Mouse (Mus musculus) cerebellum, adult 11-12 months (tissue): ENCODE measurements around the gene Atrip.

Experiments used
- DNase-seq: peaks from one replicate; pipeline ENCODE4 v3.0.0; 2022

Gene Atrip

DNA sequence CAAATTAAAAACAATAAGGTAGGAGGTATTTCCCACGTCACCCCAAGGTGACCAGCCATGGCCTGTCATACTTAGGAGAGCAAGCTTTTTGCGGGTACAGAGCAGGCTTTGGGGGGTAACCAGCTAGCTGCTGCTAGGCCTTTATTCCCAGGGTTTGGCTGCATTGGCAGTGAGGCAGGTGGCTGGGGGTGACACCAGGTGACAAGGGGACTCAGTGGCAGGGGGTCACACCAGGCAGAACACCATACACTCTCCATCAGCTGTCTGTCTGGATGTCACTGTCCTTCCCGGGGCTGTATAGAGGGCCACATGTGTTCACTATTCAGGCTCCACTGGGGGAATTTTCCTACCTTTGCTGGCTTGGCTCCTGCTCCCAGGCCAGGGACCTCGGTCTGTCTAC is 17.0 kb downstream of the Atrip start:
- no peak for DNase-seq

DNA sequence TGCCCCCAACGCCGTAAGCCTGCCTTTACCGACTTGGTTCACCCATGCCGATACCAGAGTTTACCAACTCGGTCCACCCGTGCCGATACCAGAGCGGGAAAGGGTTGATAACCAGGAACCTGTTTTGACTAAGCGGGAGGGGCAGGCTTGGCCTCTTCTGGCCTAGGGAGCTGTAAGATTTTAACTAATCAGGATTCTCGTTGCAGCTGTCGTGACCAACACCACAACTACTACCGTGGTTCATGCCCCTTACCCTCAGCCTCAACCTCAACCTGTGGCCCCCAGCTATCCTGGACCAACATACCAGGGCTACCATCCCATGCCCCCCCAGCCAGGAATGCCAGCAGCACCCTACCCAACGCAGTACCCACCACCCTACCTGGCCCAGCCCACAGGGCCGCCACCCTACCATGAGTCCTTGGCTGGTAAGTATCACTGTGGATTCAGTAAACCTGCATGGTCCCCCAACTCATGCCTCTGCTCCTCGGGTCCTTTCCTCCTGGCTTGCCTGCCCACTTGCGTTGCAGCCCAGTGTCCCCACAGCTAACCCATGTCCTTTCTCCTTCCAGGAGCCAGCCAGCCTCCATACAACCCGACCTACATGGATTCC is 17.7 kb downstream of the Atrip start:
- DNase-seq, result no peak

GRCm38 (mm10) chr9:109055271-109056030 is 18.5 kb downstream of the Atrip start:
- DNase-seq, result peak; percentile 54

- peak; percentile 66 for DNase-seq
Measured at GRCm38 (mm10) chr9:109054712-109055111, 19.2 kb downstream of the Atrip start.

- DNase-seq, result no peak
Measured at GRCm38 (mm10) chr9:109053851-109054250, 20.1 kb downstream of the Atrip start.

DNA sequence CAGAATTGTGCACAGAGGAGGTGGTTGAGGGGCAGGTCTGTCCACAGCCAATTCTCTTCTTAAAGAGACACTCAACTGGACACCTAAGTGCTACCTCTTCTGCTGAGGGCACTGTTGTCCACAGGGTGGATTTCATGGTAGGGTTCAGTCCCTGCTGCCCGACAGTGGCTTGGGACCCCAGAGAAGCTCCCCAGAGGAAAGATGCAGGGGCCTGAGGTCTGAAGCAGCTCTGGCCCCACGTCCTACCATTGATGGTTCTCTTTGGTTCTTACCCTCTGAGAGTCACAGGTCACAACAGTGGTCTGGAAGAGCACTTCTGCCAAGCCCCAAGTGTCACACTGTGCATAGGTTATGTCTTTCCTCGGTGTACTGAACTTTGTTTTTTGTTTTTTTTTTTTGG is 20.6 kb downstream of the Atrip start:
- DNase-seq, result no peak

- no peak for DNase-seq
Measured at GRCm38 (mm10) chr9:109052490-109053260, 21.2 kb downstream of the Atrip start.

DNA sequence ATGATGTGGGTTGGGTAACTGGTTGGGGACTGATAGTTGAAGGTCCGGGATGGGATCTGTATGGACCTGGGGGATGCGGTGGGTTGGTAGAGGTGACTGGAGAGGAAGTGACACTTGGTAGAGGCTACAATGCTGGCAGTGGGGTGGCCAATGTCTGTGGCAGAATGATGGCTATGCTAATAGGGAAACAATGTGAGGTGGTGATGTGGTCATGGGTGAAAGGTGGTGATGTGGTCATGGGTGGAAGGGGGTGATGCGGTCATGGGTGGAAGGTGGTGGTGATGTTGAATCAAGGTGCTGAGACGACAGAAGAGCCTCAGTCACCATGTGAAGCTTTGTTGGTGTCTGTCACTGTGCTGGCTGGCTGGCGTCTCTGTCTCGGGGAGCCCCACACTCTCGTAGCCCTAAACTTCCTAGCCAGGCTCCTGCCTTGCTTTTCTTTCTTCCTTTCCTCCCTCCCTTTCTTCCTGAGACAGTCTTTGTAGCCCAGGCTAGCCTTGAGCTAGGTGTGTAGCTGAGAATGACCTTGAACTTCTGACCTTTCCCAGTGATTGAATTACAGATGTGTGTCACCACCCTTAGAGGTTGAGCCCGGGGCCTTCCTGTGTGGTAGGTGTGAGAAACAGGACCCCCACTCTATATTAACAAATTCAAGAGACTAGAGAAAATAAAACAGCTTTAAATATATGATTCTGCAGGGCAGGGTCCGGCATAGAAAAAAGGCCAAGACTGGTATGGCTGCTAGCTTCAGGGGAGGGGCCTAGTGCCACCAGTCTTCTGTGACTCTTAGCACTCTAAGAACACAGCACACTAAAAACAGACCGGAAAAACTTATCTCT is 22.1 kb downstream of the Atrip start:
- DNase-seq, result no peak

GRCm38 (mm10) chr9:109051011-109051501 is 22.9 kb downstream of the Atrip start:
- DNase-seq, result no peak

- no peak for DNase-seq
Measured at GRCm38 (mm10) chr9:109050674-109050997, 23.3 kb downstream of the Atrip start.

GRCm38 (mm10) chr9:109049996-109050673 is 23.8 kb downstream of the Atrip start:
- DNase-seq, result no peak

- DNase-seq, result no peak
Measured at GRCm38 (mm10) chr9:109049316-109049715, 24.6 kb downstream of the Atrip start.

- DNase-seq, result no peak
Measured at GRCm38 (mm10) chr9:109046306-109046705, 27.6 kb downstream of the Atrip start.

DNA sequence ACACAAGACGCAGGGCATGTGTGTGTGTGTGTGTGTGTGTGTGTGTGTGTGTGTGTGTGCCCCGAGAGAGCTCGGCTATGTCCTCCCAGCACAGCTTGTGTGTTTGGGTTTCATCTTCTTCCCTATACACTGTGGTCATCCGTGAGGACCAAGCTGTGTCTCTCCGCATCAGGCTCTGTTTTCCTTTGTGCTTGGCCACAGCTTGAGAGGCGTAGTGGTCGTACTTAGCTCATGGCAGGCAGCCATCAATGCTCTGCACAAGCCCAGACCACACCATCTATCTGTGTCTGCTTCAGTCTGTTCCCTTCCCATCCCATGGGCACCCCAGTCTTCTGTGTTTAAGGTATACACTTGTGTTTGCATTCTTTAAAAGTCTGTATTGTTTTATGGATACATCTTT is 32.6 kb downstream of the Atrip start:
- DNase-seq, result no peak

GRCm38 (mm10) chr9:109040906-109041305 is 33.0 kb downstream of the Atrip start:
- DNase-seq, result no peak

DNA sequence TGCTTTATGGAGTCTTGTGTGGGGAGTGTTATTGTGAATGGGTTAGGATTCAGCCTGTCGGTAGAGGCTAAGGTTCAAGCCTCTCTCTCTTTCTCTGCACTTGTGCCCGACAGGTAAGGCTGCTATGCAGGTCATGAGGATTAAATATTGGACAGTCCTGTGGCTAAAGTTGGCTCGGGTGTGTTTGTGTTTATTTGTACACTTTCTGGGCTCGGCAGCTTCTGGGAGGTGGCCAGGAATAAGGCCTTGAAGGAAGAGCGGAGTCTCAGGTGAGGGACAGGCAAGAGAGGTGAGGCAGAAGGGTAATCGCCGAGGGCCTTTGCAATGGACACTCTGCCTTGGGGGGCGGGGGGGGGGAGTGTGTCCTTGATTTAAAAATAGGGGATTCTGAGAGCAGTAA is 33.7 kb downstream of the Atrip start:
- DNase-seq, result no peak

DNA sequence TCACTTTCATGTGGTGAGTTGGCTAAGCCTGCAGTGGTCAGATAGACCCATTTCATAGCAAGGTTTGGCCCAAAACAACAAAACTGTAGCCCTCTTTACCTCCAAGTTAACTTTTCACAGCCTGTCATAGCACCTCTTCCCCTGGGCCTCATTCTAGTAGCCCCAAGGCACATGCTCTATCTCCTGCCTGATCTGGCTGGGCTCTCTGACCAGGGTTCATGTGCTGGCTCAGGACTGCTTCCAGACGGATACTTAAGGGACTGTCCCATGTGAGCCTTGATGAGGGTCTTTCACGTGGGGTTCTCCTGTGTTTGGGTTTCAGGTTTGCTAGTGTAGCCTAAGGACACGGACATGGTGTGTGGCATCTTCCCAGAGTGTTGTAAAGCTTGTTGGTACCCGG is 34.2 kb downstream of the Atrip start:
- DNase-seq, result no peak

- peak; percentile 73 for DNase-seq
Measured at GRCm38 (mm10) chr9:109038901-109039364, 35.0 kb downstream of the Atrip start.

DNA sequence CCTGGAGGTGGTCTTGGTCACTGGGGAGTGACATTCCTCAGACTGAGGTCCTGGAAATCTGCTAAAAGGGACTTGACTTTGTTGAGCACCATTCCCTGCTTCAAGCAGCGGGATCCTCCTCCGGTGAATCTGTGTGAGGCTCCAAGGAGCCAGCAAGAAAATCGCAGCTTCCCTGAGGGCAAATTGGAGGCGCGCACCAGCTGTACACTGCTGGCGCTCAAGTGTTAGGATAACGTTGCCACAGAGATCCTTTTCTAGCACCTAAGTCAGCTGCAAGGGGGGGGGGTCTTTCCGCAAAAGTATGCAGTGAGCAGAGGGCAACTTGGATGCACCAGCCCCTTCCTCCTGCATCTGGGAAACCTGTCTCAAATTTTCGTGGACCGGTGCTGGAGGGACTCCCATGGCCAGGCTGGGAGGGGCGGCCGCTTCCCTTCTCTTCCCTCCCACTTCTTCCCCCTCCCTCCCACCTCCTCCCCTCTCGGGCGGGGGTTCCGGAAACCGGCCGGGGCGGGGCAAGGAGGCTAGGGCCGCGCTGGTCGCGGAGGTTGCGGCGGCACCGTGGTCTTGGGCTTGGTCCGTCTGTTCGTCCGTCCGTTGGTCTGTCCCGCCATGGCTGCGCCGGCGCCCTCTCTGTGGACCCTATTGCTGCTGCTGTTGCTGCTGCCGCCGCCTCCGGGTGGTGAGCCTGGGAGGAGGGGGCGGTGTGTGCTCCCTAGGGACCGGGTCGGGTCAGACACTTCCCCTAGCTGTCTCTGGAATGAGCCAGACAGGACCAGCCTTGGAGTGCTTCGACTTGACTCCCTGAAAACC is 35.6 kb downstream of the Atrip start, which contains the start of gene Shisa5:
TSS of gene Shisa5 (plus strand) at position 480 of the 810 bp plus-strand sequence.
- DNase-seq, result peak; percentile 62

DNA sequence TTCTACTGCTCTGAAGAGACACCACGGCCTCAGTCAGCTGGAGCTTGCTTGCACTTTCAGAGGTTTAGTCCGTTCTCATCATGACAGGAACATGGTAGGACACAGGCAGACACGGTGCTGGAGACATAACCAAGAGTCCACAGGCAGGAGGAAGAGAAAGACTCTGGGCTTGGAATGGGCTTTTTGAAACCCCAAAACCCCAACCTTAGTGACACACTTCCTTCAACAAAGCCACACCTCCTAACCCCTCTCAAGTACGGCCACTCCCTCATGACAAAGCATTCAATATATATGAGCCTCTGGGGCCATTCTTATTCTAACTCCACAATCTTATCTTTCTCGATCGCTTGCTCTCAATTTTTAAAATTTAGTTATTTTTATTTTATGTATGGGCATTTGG is 41.5 kb downstream of the Atrip start:
- DNase-seq, result no peak

- DNase-seq, result no peak
Measured at GRCm38 (mm10) chr9:109031686-109032085, 42.2 kb downstream of the Atrip start.
